Mouse (Mus musculus): Measurements from ENCODE around the gene Leng1.

GRCm38 (mm10) chr7:3704475-3704874 lies 38.8 kb upstream of the Leng1 start:
- TF ChIP-seq CTCF (IDR thresholded peaks at IDR 0.05; ENCODE audit: low read depth) (no peak), EP300 (IDR thresholded peaks at IDR 0.05; ENCODE audit: low read depth) (no peak)
